Mouse (Mus musculus): ENCODE results near the gene Kcna10. TPM values are rescaled to one million over a fixed set of nuclear protein-coding genes. Genes with fewer than 3 reads are reported as not detected.

Kcna10 gene
- polyA plus RNA-seq, 1 experiment from 2014 or later, result not detected

DNA sequence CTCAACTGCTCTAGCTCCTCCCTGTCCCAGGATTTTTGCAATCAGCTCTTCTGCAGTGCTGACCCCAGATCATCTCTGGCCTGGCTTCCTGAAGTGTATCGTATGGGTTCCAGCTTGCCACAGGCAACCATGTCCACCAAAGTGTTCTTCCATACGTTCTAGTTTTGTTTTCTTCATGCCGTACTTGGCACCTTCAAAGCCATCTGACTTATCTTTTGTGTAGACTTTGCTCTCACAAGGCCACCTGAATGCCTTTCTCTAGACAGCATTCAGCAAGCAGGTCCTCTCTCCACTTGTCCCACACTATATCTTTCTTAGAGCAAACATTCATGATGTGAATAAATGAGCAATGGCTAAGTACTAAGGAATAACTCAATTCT is 34.2 kb downstream of the Kcna10 start:
- WGBS, result 79% methylated on average over 3 of the region's 3 CpGs
- Histone ChIP-seq H3K9me3 (ENCODE audit: low read length) (no peaks in the 10 kb centered on the region), H3K4me2 (replicated peaks; ENCODE audit: low read depth, low read length) (no peak overlapping the region), H3K4me3 (ENCODE audit: low read length) (no peak overlapping the region), H3K4me1 (ENCODE audit: insufficient read depth, low read length) (no peaks in the 10 kb centered on the region), H3K27ac (ENCODE audit: low read length) (no peak overlapping the region), H3K36me3 (ENCODE audit: insufficient read depth, low read length) (no peaks in the 10 kb centered on the region), H3K27me3 (ENCODE audit: insufficient read depth, low read length) (no peaks in the 10 kb centered on the region), H3K9ac (replicated peaks; ENCODE audit: low read length) (no peak overlapping the region)
- no peak for ATAC-seq (ENCODE audit: low FRiP score, low TSS enrichment)

DNA sequence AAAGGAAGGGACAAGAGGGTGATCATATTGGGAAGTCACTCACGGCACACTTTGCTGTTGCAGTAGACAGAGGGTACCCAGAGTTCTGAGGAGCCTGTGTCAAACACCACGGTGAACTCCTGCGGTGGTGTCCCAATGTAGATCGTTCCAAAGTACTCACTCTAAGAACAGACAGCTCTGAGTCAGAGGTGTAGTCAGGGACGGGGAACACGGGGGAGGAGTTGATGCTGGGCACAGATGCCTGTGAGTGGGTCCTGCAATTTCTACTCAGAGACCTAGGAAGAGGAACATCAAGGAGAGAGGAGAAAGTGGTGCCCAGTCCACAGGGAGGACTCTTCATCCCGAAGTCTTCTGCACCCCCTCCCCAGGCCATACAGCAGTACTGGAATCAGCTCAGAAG is 35.7 kb downstream of the Kcna10 start:
- H3K9ac ChIP-seq (replicated peaks; ENCODE audit: low read length), result no peak overlapping the region
- H3K9me3 ChIP-seq (ENCODE audit: low read length), result no peaks in the 10 kb centered on the region
- 89% methylated on average over 7 of the region's 7 CpGs for WGBS
- H3K4me3 ChIP-seq (ENCODE audit: low read length), result no peak overlapping the region
- no peak overlapping the region for H3K27ac ChIP-seq (ENCODE audit: low read length)
- H3K4me2 ChIP-seq (replicated peaks; ENCODE audit: low read depth, low read length), result no peak overlapping the region
- H3K36me3 ChIP-seq (ENCODE audit: insufficient read depth, low read length), result no peaks in the 10 kb centered on the region
- no peaks in the 10 kb centered on the region for H3K4me1 ChIP-seq (ENCODE audit: insufficient read depth, low read length)
- H3K27me3 ChIP-seq (ENCODE audit: insufficient read depth, low read length), result no peaks in the 10 kb centered on the region
- ATAC-seq (ENCODE audit: low FRiP score, low TSS enrichment), result no peak

DNA sequence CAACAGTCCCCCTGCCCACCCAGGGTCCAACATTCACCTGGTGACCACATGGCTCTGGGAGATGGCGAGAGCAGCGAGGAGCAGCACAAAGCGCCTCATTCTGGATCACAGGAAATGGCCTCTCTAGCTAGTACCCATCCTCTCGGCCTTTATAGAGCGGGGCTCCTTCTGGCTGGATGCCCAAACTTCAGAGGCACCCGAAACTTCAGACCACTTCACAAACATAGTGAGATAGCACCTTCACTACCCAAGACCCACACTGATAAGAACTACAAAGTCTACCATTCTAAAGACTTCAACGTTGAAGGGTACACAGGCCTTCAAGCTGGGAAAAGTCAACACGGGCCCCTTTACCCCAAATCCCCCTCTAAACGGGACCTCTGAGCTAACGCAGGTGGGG is 38.8 kb downstream of the Kcna10 start, which contains the start of gene Cym:
Gene Cym, minus strand, starts transcription at position 125 of the 400 bp plus-strand sequence.
- ATAC-seq (ENCODE audit: low FRiP score, low TSS enrichment), result no peak
- Histone ChIP-seq H3K4me2 (replicated peaks; ENCODE audit: low read depth, low read length) (no peak within 1 kb of the TSS), H3K4me3 (ENCODE audit: low read length) (no peak within 1 kb of the TSS), H3K4me1 (ENCODE audit: insufficient read depth, low read length) (no peaks in the 10 kb centered on the region), H3K27me3 (ENCODE audit: insufficient read depth, low read length) (no peaks in the 10 kb centered on the region), H3K9me3 (ENCODE audit: low read length) (no peaks in the 10 kb centered on the region), H3K27ac (ENCODE audit: low read length) (no peak within 1 kb of the TSS), H3K36me3 (ENCODE audit: insufficient read depth, low read length) (no peaks in the 10 kb centered on the region), H3K9ac (replicated peaks; ENCODE audit: low read length) (no peak within 1 kb of the TSS)
- WGBS, result 87% methylated on average over 10 of the region's 10 CpGs

GRCm38 (mm10) chr3:107223230-107223629 is 40.4 kb downstream of the Kcna10 start:
- Histone ChIP-seq H3K4me1 (ENCODE audit: insufficient read depth, low read length) (no peaks in the 10 kb centered on the region), H3K9ac (replicated peaks; ENCODE audit: low read length) (no peak overlapping the region), H3K9me3 (ENCODE audit: low read length) (no peaks in the 10 kb centered on the region), H3K27ac (ENCODE audit: low read length) (no peak overlapping the region), H3K36me3 (ENCODE audit: insufficient read depth, low read length) (no peaks in the 10 kb centered on the region), H3K4me2 (replicated peaks; ENCODE audit: low read depth, low read length) (no peak overlapping the region), H3K27me3 (ENCODE audit: insufficient read depth, low read length) (no peaks in the 10 kb centered on the region), H3K4me3 (ENCODE audit: low read length) (no peak overlapping the region)
- ATAC-seq (ENCODE audit: low FRiP score, low TSS enrichment), result no peak
- WGBS, result 70% methylated on average over 1 of the region's 1 CpGs

DNA sequence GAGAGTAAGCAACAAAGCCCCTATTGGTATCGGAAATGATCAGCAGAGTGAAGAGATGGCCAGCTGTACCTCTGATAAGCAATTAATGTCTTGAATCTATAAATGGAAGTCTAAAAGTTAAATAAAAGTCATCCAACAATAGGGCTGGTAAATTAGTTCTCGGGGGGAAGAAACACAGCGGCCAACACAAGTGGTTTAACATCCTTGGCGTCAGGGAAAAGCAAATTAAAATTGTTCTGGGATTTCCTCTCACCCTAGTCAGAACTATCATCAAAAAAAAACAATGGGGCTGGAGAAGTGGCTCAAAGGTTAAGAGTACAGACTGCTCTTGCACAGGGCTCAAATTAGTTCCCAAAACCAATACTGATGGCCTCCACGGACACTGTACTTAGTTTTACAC is 43.0 kb downstream of the Kcna10 start:
- Histone ChIP-seq H3K9me3 (ENCODE audit: low read length) (no peaks in the 10 kb centered on the region), H3K27ac (ENCODE audit: low read length) (no peak overlapping the region), H3K9ac (replicated peaks; ENCODE audit: low read length) (no peak overlapping the region), H3K4me1 (ENCODE audit: insufficient read depth, low read length) (no peaks in the 10 kb centered on the region), H3K27me3 (ENCODE audit: insufficient read depth, low read length) (no peaks in the 10 kb centered on the region), H3K36me3 (ENCODE audit: insufficient read depth, low read length) (no peaks in the 10 kb centered on the region), H3K4me2 (replicated peaks; ENCODE audit: low read depth, low read length) (no peak overlapping the region), H3K4me3 (ENCODE audit: low read length) (no peak overlapping the region)
- 88% methylated on average over 5 of the region's 5 CpGs for WGBS
- ATAC-seq (ENCODE audit: low FRiP score, low TSS enrichment), result no peak

DNA sequence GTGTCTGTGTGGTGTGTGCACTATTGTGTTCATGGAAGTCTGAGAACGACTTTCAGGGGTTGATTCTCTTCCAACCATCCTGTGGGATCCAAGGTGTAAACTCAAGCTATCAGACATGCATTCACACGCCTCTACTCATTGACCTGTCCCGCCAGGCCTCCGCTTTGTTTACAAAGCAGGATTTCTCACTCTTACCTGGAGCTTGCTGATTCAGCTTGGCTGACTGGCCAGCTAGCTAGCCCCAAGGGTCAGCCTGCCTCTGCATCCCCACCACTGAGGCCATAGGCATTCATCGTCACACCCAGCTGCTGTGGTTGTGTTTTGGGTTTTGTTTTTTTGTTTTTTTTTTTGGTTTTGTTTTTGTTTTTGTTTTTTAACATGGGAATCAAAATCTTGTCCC is 46.4 kb downstream of the Kcna10 start:
- no peak overlapping the region for H3K4me2 ChIP-seq (replicated peaks; ENCODE audit: low read depth, low read length)
- H3K27me3 ChIP-seq (ENCODE audit: insufficient read depth, low read length), result no peaks in the 10 kb centered on the region
- no peak overlapping the region for H3K27ac ChIP-seq (ENCODE audit: low read length)
- WGBS, result 68% methylated on average over 5 of the region's 5 CpGs
- no peak overlapping the region for H3K9ac ChIP-seq (replicated peaks; ENCODE audit: low read length)
- no peak overlapping the region for H3K4me3 ChIP-seq (ENCODE audit: low read length)
- H3K9me3 ChIP-seq (ENCODE audit: low read length), result no peaks in the 10 kb centered on the region
- peaks cover 3% of the 10 kb centered on the region; the same call in 1 of the 2 replicates for H3K4me1 ChIP-seq (ENCODE audit: insufficient read depth, low read length)
- ATAC-seq (ENCODE audit: low FRiP score, low TSS enrichment), result no peak
- no peaks in the 10 kb centered on the region for H3K36me3 ChIP-seq (ENCODE audit: insufficient read depth, low read length)

- H3K27me3 ChIP-seq (ENCODE audit: insufficient read depth, low read length), result no peaks in the 10 kb centered on the region
- H3K36me3 ChIP-seq (ENCODE audit: insufficient read depth, low read length), result no peaks in the 10 kb centered on the region
- H3K4me3 ChIP-seq (ENCODE audit: low read length), result no peak overlapping the region
- H3K27ac ChIP-seq (ENCODE audit: low read length), result no peak overlapping the region
- H3K4me1 ChIP-seq (ENCODE audit: insufficient read depth, low read length), result peaks cover 3% of the 10 kb centered on the region; the same call in 1 of the 2 replicates
- ATAC-seq (ENCODE audit: low FRiP score, low TSS enrichment), result no peak
- H3K4me2 ChIP-seq (replicated peaks; ENCODE audit: low read depth, low read length), result no peak overlapping the region
- H3K9me3 ChIP-seq (ENCODE audit: low read length), result no peaks in the 10 kb centered on the region
- no peak overlapping the region for H3K9ac ChIP-seq (replicated peaks; ENCODE audit: low read length)
- WGBS, result 32% methylated on average over 5 of the region's 5 CpGs
These were observed 47.0 kb downstream of the Kcna10 start for GRCm38 (mm10) chr3:107229822-107230221.

- Histone ChIP-seq H3K4me1 (ENCODE audit: insufficient read depth, low read length) (peaks cover 3% of the 10 kb centered on the region; the same call in 1 of the 2 replicates), H3K27ac (ENCODE audit: low read length) (no peak within 1 kb of the TSS), H3K36me3 (ENCODE audit: insufficient read depth, low read length) (no peaks in the 10 kb centered on the region), H3K4me2 (replicated peaks; ENCODE audit: low read depth, low read length) (no peak within 1 kb of the TSS), H3K9me3 (ENCODE audit: low read length) (no peaks in the 10 kb centered on the region), H3K9ac (replicated peaks; ENCODE audit: low read length) (no peak within 1 kb of the TSS), H3K4me3 (ENCODE audit: low read length) (no peak within 1 kb of the TSS), H3K27me3 (ENCODE audit: insufficient read depth, low read length) (no peaks in the 10 kb centered on the region)
- ATAC-seq (ENCODE audit: low FRiP score, low TSS enrichment), result no peak
- 5% methylated on average over 1 of the region's 1 CpGs for WGBS
These were observed 47.7 kb downstream of the Kcna10 start, which contains the start of gene A630076J17Rik for GRCm38 (mm10) chr3:107230527-107230926. Gene A630076J17Rik (plus strand): TSS chr3:107230614.

DNA sequence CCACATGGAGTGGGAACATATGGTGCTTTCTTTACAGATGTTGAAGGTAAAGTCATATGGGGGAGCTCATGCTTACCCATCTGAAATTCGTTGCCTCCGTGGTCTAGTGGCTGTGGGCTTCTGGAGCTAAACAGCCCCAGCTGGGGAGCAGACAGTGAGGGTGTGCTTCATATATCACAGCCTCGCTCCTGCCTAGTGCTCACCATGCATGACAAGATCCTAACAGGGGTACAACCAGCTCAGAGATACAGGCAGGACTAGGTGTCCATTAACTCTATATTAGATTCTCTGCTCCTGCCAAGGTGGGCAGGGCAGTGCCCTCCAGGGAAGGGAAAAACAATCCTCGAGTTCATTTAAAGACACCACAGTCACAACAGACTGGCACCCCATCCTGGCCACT is 48.3 kb downstream of the Kcna10 start:
- H3K9me3 ChIP-seq (ENCODE audit: low read length), result no peaks in the 10 kb centered on the region
- H3K4me2 ChIP-seq (replicated peaks; ENCODE audit: low read depth, low read length), result no peak overlapping the region
- no peaks in the 10 kb centered on the region for H3K36me3 ChIP-seq (ENCODE audit: insufficient read depth, low read length)
- H3K27me3 ChIP-seq (ENCODE audit: insufficient read depth, low read length), result no peaks in the 10 kb centered on the region
- peaks cover 3% of the 10 kb centered on the region; the same call in 1 of the 2 replicates for H3K4me1 ChIP-seq (ENCODE audit: insufficient read depth, low read length)
- WGBS, result 26% methylated on average over 4 of the region's 4 CpGs
- H3K27ac ChIP-seq (ENCODE audit: low read length), result no peak overlapping the region
- ATAC-seq (ENCODE audit: low FRiP score, low TSS enrichment), result peak; percentile 60; the same call in 1 of the 2 replicates
- H3K4me3 ChIP-seq (ENCODE audit: low read length), result no peak overlapping the region
- H3K9ac ChIP-seq (replicated peaks; ENCODE audit: low read length), result no peak overlapping the region

- no peaks in the 10 kb centered on the region for H3K9me3 ChIP-seq (ENCODE audit: low read length)
- H3K27ac ChIP-seq (ENCODE audit: low read length), result no peak overlapping the region
- H3K36me3 ChIP-seq (ENCODE audit: insufficient read depth, low read length), result no peaks in the 10 kb centered on the region
- no peaks in the 10 kb centered on the region for H3K27me3 ChIP-seq (ENCODE audit: insufficient read depth, low read length)
- no peak overlapping the region; the same call in 1 of the 2 replicates for H3K9ac ChIP-seq (replicated peaks; ENCODE audit: low read length)
- no peak for ATAC-seq (ENCODE audit: low FRiP score, low TSS enrichment)
- no peak overlapping the region for H3K4me3 ChIP-seq (ENCODE audit: low read length)
- 11% methylated on average over 11 of the region's 11 CpGs for WGBS
- peaks cover 3% of the 10 kb centered on the region; the same call in 1 of the 2 replicates for H3K4me1 ChIP-seq (ENCODE audit: insufficient read depth, low read length)
- no peak overlapping the region; the same call in 1 of the 2 replicates for H3K4me2 ChIP-seq (replicated peaks; ENCODE audit: low read depth, low read length)
These were observed 50.5 kb downstream of the Kcna10 start for GRCm38 (mm10) chr3:107233351-107233813.
